Mouse (Mus musculus) liver, embryonic 12.5 days (tissue): ENCODE measurements around the gene Kat6b. TPM values are rescaled to one million over a fixed set of nuclear protein-coding genes. Genes with fewer than 3 reads are reported as not detected.

Source experiments
- ATAC-seq: fragments of 200-750 bp; cut with Nextera tagmentation; 2 replicates; pipeline ENCODE4 v1.8.0; 2017; ENCODE audit warnings: moderate number of reproducible peaks, mild to moderate bottlenecking, moderate library complexity
- H3K27ac ChIP-seq: fragments of 300-500 bp; sonication (generic); 2 replicates; pipeline ENCODE4 v1.5.1; 2016; ENCODE audit warnings: mild to moderate bottlenecking
- H3K27me3 ChIP-seq: fragments of 300-500 bp; sonication (generic); replicated peaks from 2 replicates; pipeline ENCODE4 v1.6.1; 2016; ENCODE audit warnings: mild to moderate bottlenecking, moderate library complexity
- H3K36me3 ChIP-seq: fragments of 300-500 bp; sonication (generic); 2 replicates; pipeline ENCODE4 v1.6.1; 2016; ENCODE audit warnings: mild to moderate bottlenecking, moderate library complexity
- H3K4me1 ChIP-seq: fragments of 300-500 bp; sonication (generic); 2 replicates; pipeline ENCODE4 v1.6.1; 2016
- H3K4me2 ChIP-seq: fragments of 300-500 bp; sonication (generic); 2 replicates; pipeline ENCODE4 v1.6.1; 2016; ENCODE audit warnings: mild to moderate bottlenecking, moderate library complexity
- H3K4me3 ChIP-seq: fragments of 300-500 bp; sonication (generic); 2 replicates; pipeline ENCODE4 v1.5.1; 2016; ENCODE audit warnings: mild to moderate bottlenecking, moderate library complexity
- H3K9ac ChIP-seq: fragments of 300-500 bp; sonication (generic); 2 replicates; pipeline ENCODE4 v1.6.1; 2016; ENCODE audit warnings: mild to moderate bottlenecking, moderate library complexity
- H3K9me3 ChIP-seq: fragments of 300-500 bp; sonication (generic); replicated peaks from 2 replicates; pipeline ENCODE4 v1.6.1; 2016; ENCODE audit warnings: mild to moderate bottlenecking, moderate library complexity
- WGBS: fragments of 180-500 bp; shearing (Covaris S2); methylation state at CpG from one replicate; pipeline ENCODE4 v1.1.7; 2016; ENCODE audit not compliant: insufficient replicate concordance; 5-methylcytosine and 5-hydroxymethylcytosine counted together
- polyA plus RNA-seq: library from polyadenylated mRNA; unstranded; fragments of >200 nt; fragmentation: Nextera tagmentation; extraction: Ambion mirVana; gene quantifications from 2 replicates; pipeline ENCODE4 v1.2.1, GENCODE M21; 2016

The Kat6b gene
- polyA plus RNA-seq, 1 experiment from 2014 or later: 3.9 TPM

GRCm38 (mm10) chr14:21719646-21720383 lies 238.6 kb downstream of the Kat6b start:
- no peak overlapping the region for H3K9ac ChIP-seq
- H3K36me3 ChIP-seq: no peaks in the 10 kb centered on the region
- H3K4me3 ChIP-seq: no peak overlapping the region
- H3K27ac ChIP-seq: no peak overlapping the region
- no peak overlapping the region for H3K4me2 ChIP-seq
- H3K27me3 ChIP-seq: 0 out of 2 replicates have a peak, but pooled peaks cover 3% of the 10 kb centered on the region
- no peaks in the 10 kb centered on the region for H3K9me3 ChIP-seq
- WGBS: 44% methylated on average over 17 of the region's 17 CpGs
- no peaks in the 10 kb centered on the region for H3K4me1 ChIP-seq
- ATAC-seq: no peak

DNA sequence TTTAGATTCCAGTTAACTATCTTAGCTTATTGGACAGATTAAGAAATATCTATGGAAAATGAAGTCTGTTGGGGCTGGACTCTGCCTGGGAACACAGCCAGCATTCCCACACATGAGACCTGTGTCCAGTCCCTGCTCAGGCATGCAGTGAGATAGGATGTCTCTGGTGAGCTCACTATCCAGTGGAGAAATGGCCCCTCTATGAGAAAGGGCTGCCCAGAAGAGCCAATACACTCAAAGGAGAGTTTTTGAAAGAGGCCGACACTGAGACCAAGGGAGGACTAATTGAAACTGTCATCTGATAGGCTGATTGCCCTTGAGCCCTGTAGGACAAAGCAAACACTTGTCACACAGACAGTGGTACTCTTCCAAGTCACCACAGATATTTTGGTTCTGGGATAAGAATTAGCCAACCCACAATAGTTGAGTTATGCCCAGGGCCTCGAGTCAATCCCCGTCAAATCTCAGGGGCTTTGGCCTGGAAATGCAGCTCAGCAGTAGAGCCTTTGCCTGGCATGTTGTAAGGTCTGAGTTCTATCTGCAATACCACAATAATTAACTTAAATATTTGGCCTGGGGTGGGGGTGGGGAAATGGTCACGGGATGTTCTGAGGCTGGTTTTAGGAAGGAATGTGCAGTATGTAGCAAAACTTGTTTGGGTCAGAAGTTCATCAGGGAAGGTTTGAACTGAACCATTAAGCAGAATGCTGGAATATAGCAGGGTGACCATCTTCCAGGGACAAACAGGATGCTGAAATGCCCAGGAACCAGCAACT lies 239.4 kb downstream of the Kat6b start:
- no peaks in the 10 kb centered on the region for H3K9me3 ChIP-seq
- H3K4me2 ChIP-seq: no peak overlapping the region
- 62% methylated on average over 4 of the region's 4 CpGs for WGBS
- no peak overlapping the region for H3K27ac ChIP-seq
- H3K9ac ChIP-seq: no peak overlapping the region
- H3K4me3 ChIP-seq: no peak overlapping the region
- no peak for ATAC-seq
- H3K4me1 ChIP-seq: no peaks in the 10 kb centered on the region
- 0 out of 2 replicates have a peak, but pooled peaks cover 6% of the 10 kb centered on the region for H3K27me3 ChIP-seq
- no peaks in the 10 kb centered on the region for H3K36me3 ChIP-seq

Other genes with a start within 250 kb of the Kat6b start
- not detected in 2 replicates for gene Dupd1, start 233.1 kb downstream of the Kat6b start, polyA plus RNA-seq